Mouse (Mus musculus): ENCODE data around the gene Iyd. TPM values are rescaled to one million over a fixed set of nuclear protein-coding genes. Genes with fewer than 3 reads are reported as not detected.

The Iyd gene
- polyA plus RNA-seq, 1 experiment from 2014 or later: 24.6 TPM

- no peak overlapping the region for H3K4me3 ChIP-seq (ENCODE audit: low read depth, low read length)
- 46% methylated on average over 10 of the region's 10 CpGs for WGBS (ENCODE audit: insufficient replicate concordance)
- ATAC-seq (ENCODE audit: low read depth): no peak
- no peaks in the 10 kb centered on the region for H3K27me3 ChIP-seq (ENCODE audit: control insufficient read depth, insufficient read depth, low read depth, low read length)
- no peaks in the 10 kb centered on the region for H3K36me3 ChIP-seq (ENCODE audit: control insufficient read depth, insufficient read depth)
- no peaks in the 10 kb centered on the region for H3K9me3 ChIP-seq (replicated peaks; ENCODE audit: control insufficient read depth, low read length)
- no peak overlapping the region for H3K4me2 ChIP-seq (ENCODE audit: low read depth, low read length)
- H3K9ac ChIP-seq (ENCODE audit: low read depth, low read length): no peak overlapping the region
- H3K4me1 ChIP-seq (ENCODE audit: control insufficient read depth, low read depth, low read length): no peaks in the 10 kb centered on the region
- no peak overlapping the region for H3K27ac ChIP-seq (ENCODE audit: low read length)
Observed at GRCm38 (mm10) chr10:3572723-3573649, 32.9 kb downstream of the Iyd start.

DNA sequence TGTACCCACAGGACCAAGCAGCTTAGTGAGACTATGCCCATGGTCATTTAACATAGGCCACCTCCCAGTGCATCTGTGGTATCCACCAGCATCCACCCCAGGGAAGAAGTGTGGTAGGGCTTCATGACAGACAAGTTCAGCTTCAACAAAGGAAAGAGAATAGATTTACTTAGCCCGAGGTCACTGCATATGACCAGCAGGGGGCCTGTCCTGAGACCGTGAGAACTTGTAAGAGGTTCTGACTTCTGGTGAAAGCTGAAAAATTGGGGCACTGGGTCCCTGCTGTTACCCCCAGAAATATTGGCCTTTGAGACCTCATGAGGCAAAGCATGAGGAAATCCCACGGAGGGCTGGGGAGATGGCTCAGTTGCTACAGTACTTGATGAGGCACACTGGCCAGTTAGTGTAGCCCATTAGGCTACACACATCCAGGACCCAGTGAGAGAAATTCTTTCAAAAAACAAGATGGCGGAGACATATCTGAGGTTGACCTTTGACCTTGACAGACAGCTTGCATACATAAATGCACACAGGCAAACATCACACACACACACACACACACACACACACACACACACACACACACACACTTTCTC lies 34.0 kb downstream of the Iyd start:
- H3K27ac ChIP-seq (ENCODE audit: low read length): no peak overlapping the region
- no peak overlapping the region for H3K9ac ChIP-seq (ENCODE audit: low read depth, low read length)
- H3K9me3 ChIP-seq (replicated peaks; ENCODE audit: control insufficient read depth, low read length): no peaks in the 10 kb centered on the region
- no peak overlapping the region for H3K4me3 ChIP-seq (ENCODE audit: low read depth, low read length)
- 51% methylated on average over 4 of the region's 4 CpGs for WGBS (ENCODE audit: insufficient replicate concordance)
- no peaks in the 10 kb centered on the region for H3K4me1 ChIP-seq (ENCODE audit: control insufficient read depth, low read depth, low read length)
- no peak for ATAC-seq (ENCODE audit: low read depth)
- no peak overlapping the region for H3K4me2 ChIP-seq (ENCODE audit: low read depth, low read length)
- no peaks in the 10 kb centered on the region for H3K36me3 ChIP-seq (ENCODE audit: control insufficient read depth, insufficient read depth)
- H3K27me3 ChIP-seq (ENCODE audit: control insufficient read depth, insufficient read depth, low read depth, low read length): no peaks in the 10 kb centered on the region

GRCm38 (mm10) chr10:3590632-3591031 lies 50.6 kb downstream of the Iyd start:
- ATAC-seq (ENCODE audit: low read depth): no peak
- 55% methylated on average over 3 of the region's 3 CpGs for whole genome bisulfite sequencing (ENCODE audit: insufficient replicate concordance)
- Histone ChIP-seq H3K27me3 (ENCODE audit: control insufficient read depth, insufficient read depth, low read depth, low read length) (no peaks in the 10 kb centered on the region), H3K27ac (ENCODE audit: low read length) (no peak overlapping the region), H3K4me1 (ENCODE audit: control insufficient read depth, low read depth, low read length) (no peaks in the 10 kb centered on the region), H3K4me2 (ENCODE audit: low read depth, low read length) (no peak overlapping the region), H3K36me3 (ENCODE audit: control insufficient read depth, insufficient read depth) (no peaks in the 10 kb centered on the region), H3K9ac (ENCODE audit: low read depth, low read length) (no peak overlapping the region), H3K9me3 (replicated peaks; ENCODE audit: control insufficient read depth, low read length) (no peaks in the 10 kb centered on the region), H3K4me3 (ENCODE audit: low read depth, low read length) (no peak overlapping the region)

- H3K9me3 ChIP-seq (replicated peaks; ENCODE audit: control insufficient read depth, low read length): no peaks in the 10 kb centered on the region
- WGBS (ENCODE audit: insufficient replicate concordance): 45% methylated on average over 3 of the region's 3 CpGs
- H3K4me1 ChIP-seq (ENCODE audit: control insufficient read depth, low read depth, low read length): no peaks in the 10 kb centered on the region
- 0 out of 2 replicates have a peak, but pooled peaks have one; percentile 51 for ATAC-seq (ENCODE audit: low read depth)
- H3K9ac ChIP-seq (ENCODE audit: low read depth, low read length): no peak overlapping the region
- H3K4me2 ChIP-seq (ENCODE audit: low read depth, low read length): no peak overlapping the region
- no peak overlapping the region for H3K27ac ChIP-seq (ENCODE audit: low read length)
- no peak overlapping the region for H3K4me3 ChIP-seq (ENCODE audit: low read depth, low read length)
- no peaks in the 10 kb centered on the region for H3K27me3 ChIP-seq (ENCODE audit: control insufficient read depth, insufficient read depth, low read depth, low read length)
- H3K36me3 ChIP-seq (ENCODE audit: control insufficient read depth, insufficient read depth): no peaks in the 10 kb centered on the region
Observed at GRCm38 (mm10) chr10:3591790-3592189, 51.8 kb downstream of the Iyd start.

DNA sequence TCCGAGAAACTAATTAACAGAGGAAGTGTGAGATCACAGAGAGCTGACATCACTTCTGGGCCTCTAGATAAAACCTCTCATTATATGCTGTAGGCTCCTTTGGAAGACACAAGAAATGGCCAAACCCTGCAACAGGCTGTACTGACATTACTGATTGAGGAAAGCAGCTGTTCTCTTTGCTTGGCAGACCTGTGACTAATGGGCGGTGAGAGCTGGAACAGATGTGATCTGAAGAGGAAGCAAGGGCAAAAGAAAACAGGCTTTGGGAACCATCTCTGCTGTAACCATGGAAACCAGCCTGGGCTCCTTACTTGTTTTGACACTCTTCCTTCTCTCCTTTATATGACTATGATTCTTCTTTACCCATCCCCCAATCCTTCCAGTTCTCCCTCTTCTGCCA lies 56.7 kb downstream of the Iyd start:
- ATAC-seq (ENCODE audit: low read depth): no peak
- Histone ChIP-seq H3K9me3 (replicated peaks; ENCODE audit: control insufficient read depth, low read length) (no peaks in the 10 kb centered on the region), H3K9ac (ENCODE audit: low read depth, low read length) (no peak overlapping the region), H3K4me2 (ENCODE audit: low read depth, low read length) (no peak overlapping the region), H3K27ac (ENCODE audit: low read length) (no peak overlapping the region), H3K4me1 (ENCODE audit: control insufficient read depth, low read depth, low read length) (no peaks in the 10 kb centered on the region), H3K27me3 (ENCODE audit: control insufficient read depth, insufficient read depth, low read depth, low read length) (no peaks in the 10 kb centered on the region), H3K36me3 (ENCODE audit: control insufficient read depth, insufficient read depth) (no peaks in the 10 kb centered on the region), H3K4me3 (ENCODE audit: low read depth, low read length) (no peak overlapping the region)
- WGBS (ENCODE audit: insufficient replicate concordance): 39% methylated on average over 2 of the region's 2 CpGs

GRCm38 (mm10) chr10:3597760-3598159 lies 57.7 kb downstream of the Iyd start:
- no peak for ATAC-seq (ENCODE audit: low read depth)
- no peaks in the 10 kb centered on the region for H3K27me3 ChIP-seq (ENCODE audit: control insufficient read depth, insufficient read depth, low read depth, low read length)
- no peak overlapping the region for H3K4me3 ChIP-seq (ENCODE audit: low read depth, low read length)
- H3K27ac ChIP-seq (ENCODE audit: low read length): no peak overlapping the region
- no peak overlapping the region for H3K4me2 ChIP-seq (ENCODE audit: low read depth, low read length)
- H3K4me1 ChIP-seq (ENCODE audit: control insufficient read depth, low read depth, low read length): no peaks in the 10 kb centered on the region
- H3K9me3 ChIP-seq (replicated peaks; ENCODE audit: control insufficient read depth, low read length): no peaks in the 10 kb centered on the region
- 62% methylated on average over 3 of the region's 3 CpGs for WGBS (ENCODE audit: insufficient replicate concordance)
- no peak overlapping the region for H3K9ac ChIP-seq (ENCODE audit: low read depth, low read length)
- no peaks in the 10 kb centered on the region for H3K36me3 ChIP-seq (ENCODE audit: control insufficient read depth, insufficient read depth)

Other genes with a start within 250 kb of the Iyd start
- 0.25 and 0.33 TPM in 2 replicates for gene Ppp1r14c, start 174.2 kb upstream of the Iyd start, polyA plus RNA-seq (2015; fragmentation: Nextera tagmentation; extraction: Ambion mirVana)
- gene Plekhg1, start 200.1 kb downstream of the Iyd start, polyA plus RNA-seq (2015; fragmentation: Nextera tagmentation; extraction: Ambion mirVana): 1.2 and 2.2 TPM in 2 replicates